Mouse (Mus musculus) limb, embryonic 14.5 days (tissue): ENCODE measurements at regions not wholly inside any gene's neighbourhood (a gene's known extent, or its start where the extent isn't known, plus 50 kb on each side); places are given as distances from the start of the nearest gene placed in this dataset.

Source experiments
- ATAC-seq: fragments of 200-750 bp; cut with Nextera tagmentation; 2 replicates; pipeline ENCODE4 v1.8.0; 2017; ENCODE audit warnings: low read depth, moderate number of reproducible peaks, moderate TSS enrichment; ENCODE audit not compliant: low FRiP score
- DNase-seq: peaks from one replicate; pipeline ENCODE4 v3.0.0-alpha.2; 2015; ENCODE audit warnings: low spot score
- H3K27ac ChIP-seq: fragments of 300-500 bp; sonication (generic); replicated peaks from 2 replicates; pipeline ENCODE4 v1.5.1; 2014; ENCODE audit warnings: low read depth, mild to moderate bottlenecking, low read length, moderate library complexity, mixed read lengths
- H3K27me3 ChIP-seq: fragments of 300-500 bp; sonication (generic); 2 replicates; pipeline ENCODE4 v1.6.1; 2014; ENCODE audit warnings: low read length, mixed read lengths; ENCODE audit not compliant: control insufficient read depth, insufficient read depth
- H3K36me3 ChIP-seq: fragments of 300-500 bp; sonication (generic); 2 replicates; pipeline ENCODE4 v1.6.1; 2014; ENCODE audit warnings: mild to moderate bottlenecking, low read length, moderate library complexity, mixed read lengths; ENCODE audit not compliant: control insufficient read depth, insufficient read depth
- H3K4me1 ChIP-seq: fragments of 300-500 bp; sonication (generic); 2 replicates; pipeline ENCODE4 v1.6.1; 2014; ENCODE audit warnings: antibody characterized with exemption, low read length, mixed read lengths; ENCODE audit not compliant: control insufficient read depth, insufficient read depth
- H3K4me2 ChIP-seq: fragments of 300-500 bp; sonication (generic); replicated peaks from 2 replicates; pipeline ENCODE4 v1.6.1; 2014; ENCODE audit warnings: low read depth, mild to moderate bottlenecking, low read length, moderate library complexity; ENCODE audit not compliant: severe bottlenecking
- H3K4me3 ChIP-seq: fragments of 300-500 bp; sonication (generic); replicated peaks from 2 replicates; pipeline ENCODE4 v1.5.1; 2014; ENCODE audit warnings: low read length
- H3K9ac ChIP-seq: fragments of 300-500 bp; sonication (generic); 2 replicates; pipeline ENCODE4 v1.6.1; 2014; ENCODE audit warnings: mild to moderate bottlenecking, low read depth, low read length, moderate library complexity; ENCODE audit not compliant: severe bottlenecking
- H3K9me3 ChIP-seq: fragments of 300-500 bp; sonication (generic); 2 replicates; pipeline ENCODE4 v1.6.1; 2016; ENCODE audit warnings: low read length; ENCODE audit not compliant: control insufficient read depth
- POLR2A ChIP-seq: fragments of 200-500 bp; IDR thresholded peaks from 2 replicates; pipeline ENCODE4 v1.8.0; 2012; ENCODE audit warnings: inconsistent platforms, mild to moderate bottlenecking, moderate library complexity, borderline replicate concordance; ENCODE audit not compliant: insufficient read depth, insufficient read length; ENCODE audit errors: extremely low read depth
- WGBS: fragments of 180-500 bp; shearing (Covaris S2); extraction: QIAGEN DNeasy Blood & Tissue Kit; methylation state at CpG from one replicate; pipeline ENCODE4 v1.1.7; 2014; 5-methylcytosine and 5-hydroxymethylcytosine counted together

GRCm38 (mm10) chrX:61046700-61047099 lies 138.7 kb downstream of the Cdr1 start:
- peak; percentile 50 for DNase-seq
- Histone ChIP-seq H3K9me3 (no peaks in the 10 kb centered on the region), H3K27ac (no peak overlapping the region), H3K9ac (no peak overlapping the region), H3K4me3 (no peak overlapping the region), H3K36me3 (no peaks in the 10 kb centered on the region), H3K4me2 (no peak overlapping the region), H3K27me3 (no peaks in the 10 kb centered on the region), H3K4me1 (no peaks in the 10 kb centered on the region)
- TF ChIP-seq POLR2A, result no peak
- no peak for ATAC-seq
- WGBS, result 22% methylated on average over 6 of the region's 6 CpGs

GRCm38 (mm10) chrX:61043147-61043546 lies 142.2 kb downstream of the Cdr1 start:
- no peak overlapping the region for H3K4me2 ChIP-seq
- ATAC-seq (no peak), DNase-seq (peak; percentile 3)
- WGBS, result 57% methylated on average over 8 of the region's 8 CpGs
- H3K4me1 ChIP-seq, result no peaks in the 10 kb centered on the region
- H3K36me3 ChIP-seq, result no peaks in the 10 kb centered on the region
- no peaks in the 10 kb centered on the region for H3K9me3 ChIP-seq
- no peak for TF ChIP-seq POLR2A
- no peaks in the 10 kb centered on the region for H3K27me3 ChIP-seq
- no peak overlapping the region for H3K4me3 ChIP-seq
- H3K27ac ChIP-seq, result no peak overlapping the region
- no peak overlapping the region for H3K9ac ChIP-seq
